Mouse (Mus musculus): ENCODE measurements around the gene Sst. TPM values are rescaled to one million over a fixed set of nuclear protein-coding genes. Genes with fewer than 3 reads are reported as not detected.
"Not testable (repeated sequence)": the region's sequence is repeated elsewhere in the genome, so short reads cannot be mapped to it uniquely, and the experiment has no call there.

Sst gene
- total RNA-seq (2021) = 100 to 1,000 TPM; 375 to 451 TPM

DNA sequence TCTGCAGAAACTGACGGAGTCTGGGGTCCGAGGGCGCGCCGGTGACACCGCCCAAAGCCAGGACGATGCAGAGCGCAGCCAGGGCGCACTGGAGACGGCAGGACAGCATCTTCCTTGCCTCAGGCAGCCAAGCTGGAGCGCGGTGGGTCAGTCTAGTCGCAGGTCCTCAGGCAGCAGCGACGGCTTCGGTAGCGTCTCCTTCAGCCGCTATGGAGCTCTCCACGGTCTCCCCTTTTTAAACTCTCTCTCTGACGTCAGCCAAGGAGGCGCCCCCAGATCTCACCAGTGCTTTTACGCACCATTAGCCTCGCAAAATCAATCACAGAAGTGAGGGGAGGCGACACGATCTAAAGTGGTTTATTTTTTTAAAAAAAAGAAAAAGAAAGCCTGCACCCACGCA is at the start of gene Sst:
Gene Sst, minus strand, starts transcription at position 323 of the 400 bp plus-strand sequence.
- DNase-seq = no peak

GRCm38 (mm10) chr16:23934397-23934796 is 43.6 kb upstream of the Sst start:
- no peak for DNase-seq

- DNase-seq = no peak
These were observed 41.5 kb upstream of the Sst start, which contains the start of gene Rtp2 for GRCm38 (mm10) chr16:23932294-23932693. Gene Rtp2 (minus strand): TSS chr16:23932394.

DNA sequence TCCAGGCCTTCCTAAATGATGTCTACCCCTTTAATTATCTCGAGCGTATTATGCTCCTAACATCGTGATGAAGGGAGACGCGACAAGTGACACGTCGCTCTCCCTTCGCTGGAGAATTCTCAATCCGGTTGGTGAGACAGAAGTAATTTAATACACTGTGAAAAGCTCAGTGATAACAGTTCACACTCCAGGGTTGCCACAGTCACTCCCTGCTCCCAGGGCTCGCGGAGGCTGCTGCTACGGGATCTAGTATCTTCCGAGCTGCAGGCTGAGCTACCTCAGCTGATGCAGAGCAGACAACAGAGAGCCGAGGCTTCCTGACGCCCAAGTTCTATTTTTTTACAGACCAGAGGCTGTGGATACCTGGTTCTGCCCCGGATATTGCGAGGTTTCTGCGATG is 40.5 kb upstream of the Sst start:
- DNase-seq = no peak

DNA sequence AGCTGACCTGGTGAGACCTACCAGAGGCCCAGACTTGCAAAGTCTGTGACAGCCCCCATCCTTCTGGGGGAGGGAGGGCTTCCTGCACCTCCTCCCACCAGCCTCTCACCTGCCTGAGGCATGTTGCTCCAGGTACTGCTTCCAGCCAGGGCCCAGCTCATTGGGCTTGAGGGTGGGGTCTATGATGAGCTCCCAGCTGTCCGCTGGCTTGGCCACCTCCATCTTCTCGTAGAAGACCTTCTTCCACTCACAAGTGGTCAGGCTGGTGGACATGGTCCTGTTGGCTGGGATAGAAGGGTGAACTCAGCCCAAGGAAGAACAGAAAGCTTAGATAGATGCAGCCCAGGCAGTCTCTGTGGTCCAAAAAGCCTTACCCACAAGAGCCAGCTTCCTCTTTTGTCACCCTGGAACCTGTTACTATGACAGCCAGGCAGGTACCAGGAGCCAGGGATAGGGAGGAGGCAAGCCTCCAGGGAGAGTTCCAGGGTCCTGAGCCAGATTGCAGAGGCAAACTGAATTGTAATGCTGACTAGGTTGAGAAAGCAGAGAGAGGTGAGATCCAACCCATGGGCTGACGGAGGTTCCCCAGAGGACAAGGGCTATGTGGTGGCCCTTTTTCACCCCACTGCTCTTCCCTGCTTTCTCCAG is 39.8 kb upstream of the Sst start:
- DNase-seq = no peak

GRCm38 (mm10) chr16:23927301-23928114 is 36.8 kb upstream of the Sst start:
- no peak for DNase-seq

- DNase-seq = no peak
These were observed 32.1 kb upstream of the Sst start for GRCm38 (mm10) chr16:23922906-23923305.

GRCm38 (mm10) chr16:23921697-23922096 is 30.9 kb upstream of the Sst start:
- DNase-seq = no peak

GRCm38 (mm10) chr16:23919418-23919817 is 28.7 kb upstream of the Sst start:
- no peak for DNase-seq

GRCm38 (mm10) chr16:23913401-23913800 is 22.6 kb upstream of the Sst start:
- DNase-seq = no peak

GRCm38 (mm10) chr16:23912741-23913140 is 22.0 kb upstream of the Sst start:
- no peak for DNase-seq

DNA sequence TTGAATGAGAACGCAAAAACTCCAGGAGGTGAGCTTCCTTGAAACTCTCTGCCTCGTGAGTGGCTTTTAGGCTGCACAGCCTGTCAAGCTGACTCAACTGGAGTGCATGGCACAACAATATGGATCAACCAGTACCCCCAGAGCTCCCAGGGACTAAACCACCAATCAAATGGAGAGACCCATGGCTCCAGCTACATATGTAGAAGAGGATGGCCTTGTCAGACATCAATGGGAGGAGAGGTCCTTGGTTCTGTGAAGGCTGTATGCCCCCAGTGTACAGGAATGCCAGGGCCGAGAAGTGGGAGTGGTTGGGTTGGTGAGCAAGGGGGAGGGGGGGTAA is 18.2 kb upstream of the Sst start:
- not testable (repeated sequence) for DNase-seq

- not testable (repeated sequence) for DNase-seq
These were observed 17.6 kb upstream of the Sst start for GRCm38 (mm10) chr16:23908076-23909014.

DNA sequence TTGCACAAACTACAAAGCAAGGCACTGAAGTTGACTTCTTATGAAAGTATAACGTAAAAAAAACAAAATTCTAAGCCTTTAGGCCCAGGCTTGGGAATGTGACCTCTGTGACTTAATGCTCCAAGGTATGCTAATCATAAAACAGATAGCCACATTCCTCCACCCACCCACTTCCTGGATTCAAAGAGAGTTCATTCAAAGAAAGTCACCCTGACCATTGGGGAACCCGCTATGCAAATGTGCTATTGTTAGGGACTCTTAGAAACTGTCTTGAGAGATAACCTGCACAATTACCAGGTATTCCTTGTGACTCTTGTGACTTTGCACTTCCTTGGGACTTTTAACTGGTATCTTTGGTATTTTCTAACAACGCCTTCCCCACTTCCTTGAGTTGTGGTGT is 15.8 kb upstream of the Sst start:
- not testable (repeated sequence) for DNase-seq

- DNase-seq = no peak
These were observed 10.7 kb upstream of the Sst start for GRCm38 (mm10) chr16:23901411-23901810.

GRCm38 (mm10) chr16:23900061-23900460 is 9.3 kb upstream of the Sst start:
- peak; percentile 42 to 45 for DNase-seq

GRCm38 (mm10) chr16:23898840-23899239 is 8.1 kb upstream of the Sst start:
- DNase-seq = peak; percentile 74 to 77

- DNase-seq = peak; percentile 70 to 73
These were observed 7.3 kb upstream of the Sst start for GRCm38 (mm10) chr16:23897984-23898586.

DNA sequence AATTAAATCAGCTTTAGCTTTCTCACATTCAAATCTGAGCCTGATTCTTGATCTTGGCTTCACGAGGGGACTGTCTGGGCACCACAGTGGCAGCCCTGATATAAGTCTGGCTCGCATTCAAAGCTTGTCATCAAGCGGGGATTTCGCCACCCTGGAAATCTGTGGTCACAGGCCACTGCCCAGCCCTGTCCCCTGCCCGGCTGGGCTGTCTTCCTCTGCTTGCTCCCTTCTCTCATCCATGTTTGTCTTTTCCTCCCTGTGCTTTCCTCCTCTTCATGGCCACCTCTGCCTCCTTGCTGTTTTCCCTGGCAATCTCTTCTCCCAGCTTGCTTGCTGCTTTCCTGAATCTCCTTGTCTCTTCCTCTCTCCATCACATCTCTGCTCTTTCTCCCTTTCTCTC is 6.7 kb upstream of the Sst start:
- no peak for DNase-seq

- no peak for DNase-seq
These were observed 4.4 kb upstream of the Sst start for GRCm38 (mm10) chr16:23895135-23895534.

DNA sequence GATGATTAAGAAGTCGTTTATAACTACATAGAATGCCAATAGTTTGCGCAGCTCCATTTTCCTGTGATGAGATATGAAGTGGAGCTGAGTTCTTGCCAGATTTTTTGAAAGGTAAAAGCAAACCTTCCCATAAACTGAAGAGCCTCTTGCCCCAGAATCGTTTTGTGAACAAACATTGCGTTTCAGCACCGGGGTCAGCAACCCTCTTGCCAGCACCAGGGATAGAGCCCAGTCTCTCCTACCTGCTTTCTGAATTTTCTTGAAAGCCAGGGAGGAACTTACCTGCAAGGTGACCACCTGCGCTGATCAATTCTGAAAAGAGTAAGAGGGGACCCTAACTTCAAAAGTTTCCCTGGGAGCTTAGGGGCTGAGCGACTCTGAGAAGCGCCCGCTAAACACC is 607 bp downstream of the Sst start:
- no peak for DNase-seq

- no peak for DNase-seq
These were observed 2.7 kb downstream of the Sst start for GRCm38 (mm10) chr16:23887910-23888579.

All from layer of hippocampus, postnatal 36 days (tissue).